Mouse (Mus musculus) left cerebral cortex, adult 9 months (tissue): Measurements from ENCODE around the gene Vcam1.

Experiments
- DNase-seq, 2 experiments: peaks; one replicate each; pipeline ENCODE4 v3.0.0; 2022; ENCODE audit warnings: low spot score in 2 of 2

Vcam1 gene

GRCm38 (mm10) chr3:116129259-116129738 lies at the start of gene Vcam1:
Vcam1 (minus strand) TSS chr3:116129688.
- peak in 1 of 2 experiments; percentile 18 for DNase-seq

GRCm38 (mm10) chr3:116175106-116175505 lies 45.6 kb upstream of the Vcam1 start:
- no peak for DNase-seq

GRCm38 (mm10) chr3:116171461-116171860 lies 42.0 kb upstream of the Vcam1 start:
- DNase-seq = no peak

- DNase-seq = no peak
Observed at GRCm38 (mm10) chr3:116168056-116168455, 38.6 kb upstream of the Vcam1 start.

- no peak for DNase-seq
Observed at GRCm38 (mm10) chr3:116166296-116166695, 36.8 kb upstream of the Vcam1 start.

- no peak for DNase-seq
Observed at GRCm38 (mm10) chr3:116165030-116165429, 35.5 kb upstream of the Vcam1 start.

- peak in 1 of 2 experiments; percentile 19 for DNase-seq
Observed at GRCm38 (mm10) chr3:116163517-116163916, 34.0 kb upstream of the Vcam1 start.

GRCm38 (mm10) chr3:116162097-116162666 lies 32.7 kb upstream of the Vcam1 start:
- no peak for DNase-seq

- no peak for DNase-seq
Observed at GRCm38 (mm10) chr3:116159376-116159775, 29.9 kb upstream of the Vcam1 start.

GRCm38 (mm10) chr3:116157447-116157990 lies 28.0 kb upstream of the Vcam1 start:
- DNase-seq = no peak

- no peak for DNase-seq
Observed at GRCm38 (mm10) chr3:116150056-116150632, 20.7 kb upstream of the Vcam1 start.

- DNase-seq = no peak
Observed at GRCm38 (mm10) chr3:116149096-116149495, 19.6 kb upstream of the Vcam1 start.

- no peak for DNase-seq
Observed at GRCm38 (mm10) chr3:116148676-116149075, 19.2 kb upstream of the Vcam1 start.

- no peak for DNase-seq
Observed at GRCm38 (mm10) chr3:116141226-116141625, 11.7 kb upstream of the Vcam1 start.

GRCm38 (mm10) chr3:116139000-116139399 lies 9.5 kb upstream of the Vcam1 start:
- DNase-seq = no peak

- DNase-seq = no peak
Observed at GRCm38 (mm10) chr3:116138081-116138480, 8.6 kb upstream of the Vcam1 start.

GRCm38 (mm10) chr3:116133363-116133762 lies 3.9 kb upstream of the Vcam1 start:
- DNase-seq = no peak

- DNase-seq = no peak
Observed at GRCm38 (mm10) chr3:116130711-116131110, 1.2 kb upstream of the Vcam1 start.

GRCm38 (mm10) chr3:116129841-116130595 lies 530 bp upstream of the Vcam1 start:
- DNase-seq = no peak

GRCm38 (mm10) chr3:116128311-116129204 lies 930 bp downstream of the Vcam1 start:
- DNase-seq = no peak

- no peak for DNase-seq
Observed at GRCm38 (mm10) chr3:116127836-116128235, 1.7 kb downstream of the Vcam1 start.

GRCm38 (mm10) chr3:116127281-116127680 lies 2.2 kb downstream of the Vcam1 start:
- DNase-seq = no peak
